Mouse (Mus musculus) CH12.LX (cell line): ENCODE data around the gene Pde4d. TPM values are rescaled to one million over a fixed set of nuclear protein-coding genes. Genes with fewer than 3 reads are reported as not detected.

Experiments used
- DNase-seq: peaks from one replicate; pipeline ENCODE4 v3.0.0-alpha.2; 2013; ENCODE audit errors: extremely low read depth
- H3K27ac ChIP-seq: 2 replicates; pipeline ENCODE4 v1.5.1; 2012; ENCODE audit warnings: low read depth, mild to moderate bottlenecking, control low read depth, moderate library complexity; ENCODE audit not compliant: insufficient read depth
- H3K27me3 ChIP-seq: replicated peaks from 2 replicates; pipeline ENCODE3; 2012; ENCODE audit warnings: inconsistent platforms
- H3K36me3 ChIP-seq, 2 experiments: replicated peaks in 1 of 2; 2 replicates each; pipeline versions ENCODE3 to v1.6.1; 2012; ENCODE audit warnings: inconsistent platforms in 1 of 2, low read length in 1 of 2, mild to moderate bottlenecking in 1 of 2, mixed read lengths in 1 of 2, moderate library complexity in 1 of 2; ENCODE audit not compliant: control insufficient read depth in 1 of 2, insufficient read depth in 1 of 2
- H3K4me1 ChIP-seq, 2 experiments: 2 replicates each; pipeline ENCODE4 v1.6.1; 2012; ENCODE audit warnings: inconsistent platforms in 1 of 2, moderate library complexity in 1 of 2; ENCODE audit not compliant: insufficient read depth in 2 of 2, control insufficient read depth in 1 of 2
- H3K4me2 ChIP-seq: 2 replicates; pipeline ENCODE4 v1.6.1; 2012; ENCODE audit warnings: low read depth, mild to moderate bottlenecking, control low read depth; ENCODE audit not compliant: poor library complexity, insufficient read depth, severe bottlenecking
- H3K4me3 ChIP-seq, 3 experiments: fragments of 150-350 bp in 1 of 3; sonication (generic) in 1 of 3; replicated peaks in 1 of 3; 2 replicates each; pipeline versions ENCODE3 to v1.5.1; 2011 to 2012; ENCODE audit warnings: low read depth in 2 of 3, low read length in 2 of 3, mild to moderate bottlenecking in 2 of 3, moderate library complexity in 2 of 3, control low read depth in 1 of 3, improper control_type of control experiment in 1 of 3, inconsistent platforms in 1 of 3, mixed read lengths in 1 of 3; ENCODE audit not compliant: poor library complexity in 1 of 3
- H3K79me2 ChIP-seq: replicated peaks from 2 replicates; pipeline ENCODE4 v1.6.1; 2012; ENCODE audit warnings: mild to moderate bottlenecking, moderate library complexity; ENCODE audit not compliant: control insufficient read depth, poor library complexity, insufficient read depth, severe bottlenecking; ENCODE audit errors: extremely low read depth
- H3K9ac ChIP-seq: 2 replicates; pipeline ENCODE4 v1.6.1; 2012; ENCODE audit warnings: low read depth, mild to moderate bottlenecking, control low read depth, moderate library complexity; ENCODE audit not compliant: insufficient read depth
- H3K9me3 ChIP-seq: replicated peaks from 2 replicates; pipeline ENCODE3; 2012; ENCODE audit warnings: low read length, inconsistent platforms, mixed read lengths
- BHLHE40 ChIP-seq: IDR thresholded peaks from 2 replicates; pipeline ENCODE4 v1.6.1; 2011; ENCODE audit warnings: mild to moderate bottlenecking, low read depth, low read length, improper control_type of control experiment
- CHD2 ChIP-seq: IDR thresholded peaks from 2 replicates; pipeline ENCODE4 v1.6.1; 2011; ENCODE audit warnings: low read length, improper control_type of control experiment
- CTCF ChIP-seq, 2 experiments: IDR thresholded peaks in 1 of 2; conservative IDR thresholded peaks in 1 of 2; 2 replicates each; pipeline ENCODE4 v1.5.1; 2011 to 2012; ENCODE audit warnings: low read depth in 2 of 2, low read length in 2 of 2, improper control_type of control experiment in 1 of 2, inconsistent platforms in 1 of 2, mild to moderate bottlenecking in 1 of 2, moderate library complexity in 1 of 2
- E2F4 ChIP-seq: IDR thresholded peaks from 2 replicates; pipeline ENCODE4 v1.6.1; 2011; ENCODE audit warnings: low read depth, low read length, improper control_type of control experiment; ENCODE audit not compliant: insufficient replicate concordance
- GABPA ChIP-seq: IDR thresholded peaks from 2 replicates; pipeline ENCODE4 v1.6.1; 2012; ENCODE audit warnings: low read depth, low read length, improper control_type of control experiment, inconsistent platforms; ENCODE audit not compliant: insufficient replicate concordance
- IRF4 ChIP-seq: IDR thresholded peaks from 2 replicates; pipeline ENCODE4 v1.6.1; 2014; ENCODE audit warnings: low read depth, mild to moderate bottlenecking, inconsistent platforms, low read length, improper control_type of control experiment
- JUN ChIP-seq: IDR thresholded peaks from 2 replicates; pipeline ENCODE4 v1.6.1; 2011; ENCODE audit warnings: low read depth, mild to moderate bottlenecking, low read length, improper control_type of control experiment, moderate library complexity; ENCODE audit not compliant: insufficient read depth
- KAT2A ChIP-seq: IDR thresholded peaks from 2 replicates; pipeline ENCODE4 v1.6.1; 2012; ENCODE audit warnings: low read length, improper control_type of control experiment, inconsistent platforms; ENCODE audit not compliant: insufficient replicate concordance
- MAX ChIP-seq: IDR thresholded peaks from 2 replicates; pipeline ENCODE4 v1.6.1; 2011; ENCODE audit warnings: low read length, improper control_type of control experiment
- MEF2A ChIP-seq: IDR thresholded peaks from 2 replicates; pipeline ENCODE4 v1.6.1; 2014; ENCODE audit warnings: low read depth, mild to moderate bottlenecking, inconsistent platforms, low read length, improper control_type of control experiment, borderline replicate concordance
- NELFE ChIP-seq: IDR thresholded peaks from 2 replicates; pipeline ENCODE4 v1.6.1; 2011; ENCODE audit warnings: low read depth, low read length, improper control_type of control experiment
- POLR2A ChIP-seq: IDR thresholded peaks from 2 replicates; pipeline ENCODE4 v1.6.1; 2011; ENCODE audit warnings: low read depth, mild to moderate bottlenecking, improper control_type of control experiment, low read length
- SMC3 ChIP-seq: IDR thresholded peaks from 2 replicates; pipeline ENCODE4 v1.6.1; 2011; ENCODE audit warnings: low read depth, low read length, improper control_type of control experiment
- TBP ChIP-seq: conservative IDR thresholded peaks from 2 replicates; pipeline ENCODE4 v1.6.1; 2011; ENCODE audit warnings: low read depth, low read length, improper control_type of control experiment
- USF1 ChIP-seq: IDR thresholded peaks from 2 replicates; pipeline ENCODE4 v1.6.1; 2014; ENCODE audit warnings: low read depth, mild to moderate bottlenecking, inconsistent platforms, low read length, improper control_type of control experiment
- USF2 ChIP-seq: conservative IDR thresholded peaks from 2 replicates; pipeline ENCODE4 v1.6.1; 2011; ENCODE audit warnings: low read depth, low read length, improper control_type of control experiment
- ZKSCAN1 ChIP-seq: IDR thresholded peaks from 2 replicates; pipeline ENCODE4 v1.6.1; 2012; ENCODE audit warnings: low read depth, inconsistent platforms, low read length, improper control_type of control experiment, borderline replicate concordance
- ZMIZ1 ChIP-seq: IDR thresholded peaks from 2 replicates; pipeline ENCODE4 v1.6.1; 2012; ENCODE audit warnings: low read depth, mild to moderate bottlenecking, inconsistent platforms, low read length, improper control_type of control experiment
- dilution Hi-C: fragments of 300-500 bp; cut with MboI; formaldehyde crosslinking; loops from 2 replicates; pipeline ENCODE4 v1.14.3; 2020; ENCODE audit warnings: low sequenced_read_pairs; ENCODE audit not compliant: extremely low pct_unique_long_range_greater_than_20kb, extremely low pct_ligation_motif_present
- in situ Hi-C: fragments of 300-500 bp; cut with MboI; formaldehyde crosslinking; loops from 3 replicates; pipeline ENCODE4 v1.14.3; 2019; ENCODE audit warnings: low sequenced_read_pairs, low pct_ligation_motif_present, low pct_unique_long_range_greater_than_20kb, mixed read lengths
- polyA plus RNA-seq: library from polyadenylated mRNA; unstranded; fragments of >175 nt; gene quantifications from 2 replicates; pipeline ENCODE4 v1.2.1, GENCODE M21; 2012; ENCODE audit warnings: low read depth; ENCODE audit not compliant: insufficient read length
- total RNA-seq, 2 experiments: library from RNA; depleted of rRNA; stranded (reverse); fragments of 300-350 nt in 1 of 2; fragments of >200 nt in 1 of 2; gene quantifications; 2 replicates each; pipeline ENCODE4 v1.2.3; 2012 to 2014

The Pde4d gene
- total and polyA plus RNA-seq, 3 experiments = not detected

GRCm38 (mm10) chr13:109651790-109652605 lies 1202.2 kb downstream of the Pde4d start:
- DNase-seq = no peak
- peaks cover 62% of the 10 kb centered on the region for H3K9me3 ChIP-seq
- H3K79me2 ChIP-seq = no peaks in the 10 kb centered on the region
- no peak overlapping the region for H3K4me2 ChIP-seq
- TF ChIP-seq IRF4 (no peak), KAT2A (no peak), GABPA (no peak), USF1 (no peak), E2F4 (no peak), CTCF (conservative IDR thresholded peaks at IDR 0.05 in 1 of 2, IDR thresholded peaks at IDR 0.05 in 1 of 2; ENCODE audit: low read depth in 2 of 2, low read length in 2 of 2) (no peak), POLR2A (no peak), JUN (no peak), CHD2 (no peak), USF2 (no peak), SMC3 (no peak), ZMIZ1 (no peak), NELFE (no peak)
- H3K27me3 ChIP-seq = no peaks in the 10 kb centered on the region
- in situ Hi-C loops = no loop called here
- no peak overlapping the region for H3K4me3 ChIP-seq
- H3K27ac ChIP-seq = no peak overlapping the region
- no peaks in the 10 kb centered on the region for H3K4me1 ChIP-seq
- no peak overlapping the region for H3K9ac ChIP-seq
- H3K36me3 ChIP-seq = no peaks in the 10 kb centered on the region
- dilution Hi-C loops = no loop called here

GRCm38 (mm10) chr13:109652631-109653030 lies 1202.9 kb downstream of the Pde4d start:
- Histone ChIP-seq H3K9ac (no peak overlapping the region), H3K27ac (no peak overlapping the region), H3K79me2 (no peaks in the 10 kb centered on the region), H3K4me2 (no peak overlapping the region), H3K4me3 (no peak overlapping the region), H3K36me3 (no peaks in the 10 kb centered on the region), H3K9me3 (peaks cover 66% of the 10 kb centered on the region), H3K27me3 (no peaks in the 10 kb centered on the region), H3K4me1 (no peaks in the 10 kb centered on the region)
- no peak for DNase-seq
- dilution Hi-C loops = no loop called here
- TF ChIP-seq TBP (no peak), MEF2A (no peak), BHLHE40 (no peak), ZKSCAN1 (no peak), IRF4 (no peak), JUN (no peak), MAX (no peak)
- in situ Hi-C loops = no loop called here
